Mouse (Mus musculus) cerebellum, postnatal 36 days (tissue): Measurements from ENCODE around the gene Capsl.
A peak's percentile ranks its signal among the peaks of the same experiment; 100 is the strongest.

Experiments used
- DNase-seq, 2 experiments: peaks; one replicate each; pipeline ENCODE4 v3.0.0; 2021 to 2022; ENCODE audit warnings: mixed read lengths in 2 of 2

The Capsl gene

DNA sequence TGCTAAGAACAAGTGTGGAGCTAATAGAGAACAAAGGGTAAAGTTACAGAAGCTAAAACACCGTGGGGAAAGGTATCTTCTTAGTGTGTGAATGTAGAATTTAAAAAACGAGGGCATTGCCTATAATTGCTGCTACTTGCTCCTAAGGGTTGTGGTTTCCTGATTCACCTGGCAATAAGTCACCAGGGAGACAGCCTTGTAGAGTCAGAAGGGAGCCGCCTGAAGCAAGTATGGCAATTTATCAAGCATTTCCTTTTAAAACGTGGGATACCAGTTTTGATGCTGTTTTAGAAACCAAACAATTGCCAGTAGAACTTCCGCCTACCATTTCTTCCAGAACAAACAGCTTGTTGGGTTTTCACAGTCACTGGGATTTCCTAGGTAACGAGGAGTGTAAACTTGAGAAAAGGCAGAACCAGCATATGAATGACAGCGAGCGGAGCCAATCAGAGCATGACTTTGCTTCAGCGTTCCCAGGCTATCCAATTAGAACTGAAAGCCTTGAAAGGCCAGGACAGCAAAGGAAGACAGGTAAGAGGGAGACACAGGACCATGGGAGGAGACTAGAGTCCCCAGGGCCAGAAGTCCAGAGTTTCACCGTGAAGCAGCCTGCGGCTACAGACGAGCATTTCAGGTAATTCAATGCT, at the start of gene Capsl:
Capsl (plus strand) TSS at position 495 of the 647 bp plus-strand sequence.
- DNase-seq, result peak in 1 of 2 experiments; percentile 10

DNA sequence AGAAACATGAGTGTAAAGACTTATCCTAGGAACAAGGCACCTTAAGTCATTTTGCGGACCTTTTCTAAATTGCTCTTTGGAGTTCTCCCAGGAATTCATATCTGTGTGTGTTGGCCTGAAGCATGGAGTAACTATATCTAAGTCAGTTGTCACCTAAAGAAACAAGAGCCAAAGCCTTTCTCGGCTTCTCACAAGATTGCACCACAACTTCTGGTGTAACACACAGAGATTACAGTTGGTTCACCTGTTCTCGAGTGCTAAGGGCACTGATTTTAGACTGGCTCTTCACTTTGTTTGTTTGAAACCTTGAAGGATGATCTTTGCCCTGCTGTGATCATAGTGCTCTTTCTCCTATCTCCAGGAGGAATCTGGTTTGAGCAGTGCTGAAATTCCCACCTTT, 26.4 kb upstream of the Capsl start:
- DNase-seq, result no peak

DNA sequence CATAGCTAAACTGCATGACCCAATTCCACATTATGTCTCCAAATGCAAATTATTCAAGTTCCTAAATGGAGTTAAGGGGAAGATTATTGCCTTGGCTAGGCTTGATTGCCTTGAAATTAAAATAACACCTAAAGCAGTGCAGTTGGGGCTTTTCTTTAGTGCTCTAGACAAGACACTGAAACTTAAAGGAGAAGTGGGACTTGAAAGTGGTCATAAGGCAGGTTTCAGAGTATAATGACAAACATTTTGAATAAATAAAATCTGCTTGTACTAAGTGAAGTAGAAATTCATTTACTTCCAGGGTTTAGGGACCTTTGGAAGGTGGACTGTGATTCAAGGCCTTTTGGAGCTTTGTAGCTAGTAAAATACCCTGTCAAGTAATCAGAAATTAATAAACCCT, 14.7 kb upstream of the Capsl start:
- no peak for DNase-seq

DNA sequence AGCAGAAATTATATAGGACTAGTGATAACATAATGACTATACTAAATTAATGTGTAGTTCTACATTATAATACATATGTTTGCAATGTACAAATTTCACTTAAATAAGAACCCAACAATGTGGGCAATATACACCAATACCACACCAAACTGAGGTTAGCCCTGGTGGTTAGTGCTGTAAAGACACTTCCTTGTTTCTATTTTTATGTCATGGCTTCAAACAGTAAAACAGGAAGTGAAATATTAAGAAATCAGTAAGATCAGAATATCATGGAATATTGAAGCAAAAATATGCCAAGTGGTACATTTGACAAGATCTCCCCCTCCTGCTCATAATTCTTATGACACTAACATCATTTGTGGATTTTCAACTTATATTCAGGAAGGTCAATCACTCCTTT, 8.0 kb upstream of the Capsl start:
- no peak for DNase-seq

DNA sequence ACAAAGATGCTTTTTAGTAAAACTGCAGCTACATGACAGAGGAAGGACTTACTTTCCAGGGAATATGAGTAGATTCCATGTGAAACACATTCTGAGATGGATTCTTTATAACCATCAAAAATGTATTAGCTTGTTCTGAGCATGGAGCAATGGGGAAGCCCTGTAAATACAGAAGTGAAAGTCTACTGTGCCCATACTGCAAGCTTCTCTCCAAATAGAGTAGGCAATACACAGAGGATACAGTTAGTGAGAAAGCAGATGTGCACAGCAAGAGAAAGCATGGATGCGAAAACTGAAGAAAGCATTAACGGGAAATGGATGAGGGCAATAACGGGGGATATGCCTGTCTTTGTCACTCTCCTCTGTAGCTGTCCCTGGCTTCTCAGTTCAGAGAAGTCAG, 6.0 kb upstream of the Capsl start:
- DNase-seq, result no peak

DNA sequence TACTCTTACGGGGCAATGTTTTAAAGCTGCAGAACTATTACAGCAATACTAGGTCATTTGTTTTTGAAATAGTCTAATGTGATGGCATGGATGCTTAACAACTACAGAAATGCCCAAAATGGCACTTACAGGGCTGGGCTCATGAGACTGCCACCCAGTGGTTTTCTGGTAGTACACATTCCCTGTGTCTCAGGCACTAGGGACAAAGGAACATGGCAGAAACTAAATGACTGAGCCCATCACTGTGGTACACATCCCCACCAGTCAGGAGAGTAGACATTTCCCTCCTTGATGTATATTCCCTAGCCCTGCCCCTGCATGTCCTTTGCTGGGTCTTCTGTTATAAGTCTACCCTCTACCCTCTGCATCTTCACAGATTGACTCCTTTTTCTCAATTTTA, 16.2 kb downstream of the Capsl start:
- DNase-seq, result no peak

DNA sequence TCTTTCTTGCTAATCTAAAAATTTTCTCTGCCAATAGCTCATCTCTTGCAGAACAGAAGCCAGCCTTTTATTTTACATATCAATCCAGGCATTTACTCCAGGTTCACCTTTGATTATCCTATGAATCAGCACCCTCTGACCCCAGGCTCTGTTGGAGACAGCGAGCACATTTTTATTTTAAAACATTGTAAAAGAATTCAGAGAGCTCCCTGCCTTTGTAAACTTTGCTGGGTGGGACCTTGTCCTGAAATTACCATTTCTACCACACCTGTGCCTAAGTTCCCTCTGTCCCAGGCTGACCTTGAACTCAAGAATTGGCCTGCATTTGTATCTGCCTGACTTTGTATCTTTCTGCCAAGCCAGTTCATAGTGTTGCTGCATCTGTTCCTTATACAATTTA, 17.0 kb downstream of the Capsl start:
- DNase-seq, result no peak

DNA sequence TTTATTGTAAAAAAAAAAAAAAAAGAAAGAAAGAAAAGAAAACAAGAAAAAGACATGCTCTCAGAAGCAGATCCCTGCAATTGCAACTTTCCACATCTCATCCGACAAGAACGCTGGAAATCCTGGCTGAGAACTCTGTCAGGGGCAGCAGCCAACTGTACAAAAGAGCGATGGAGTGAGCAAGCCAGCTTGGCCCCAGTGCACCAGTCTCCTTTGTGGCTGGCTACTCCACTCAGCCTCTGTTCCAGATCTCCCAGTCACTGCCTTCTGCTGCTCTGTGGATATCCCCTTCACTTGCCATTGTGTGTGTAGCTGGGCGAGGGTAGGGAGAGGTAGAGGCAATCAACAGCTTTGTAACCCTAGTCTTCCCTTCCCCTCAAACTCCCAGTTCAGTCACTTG, 18.4 kb downstream of the Capsl start:
- no peak for DNase-seq

DNA sequence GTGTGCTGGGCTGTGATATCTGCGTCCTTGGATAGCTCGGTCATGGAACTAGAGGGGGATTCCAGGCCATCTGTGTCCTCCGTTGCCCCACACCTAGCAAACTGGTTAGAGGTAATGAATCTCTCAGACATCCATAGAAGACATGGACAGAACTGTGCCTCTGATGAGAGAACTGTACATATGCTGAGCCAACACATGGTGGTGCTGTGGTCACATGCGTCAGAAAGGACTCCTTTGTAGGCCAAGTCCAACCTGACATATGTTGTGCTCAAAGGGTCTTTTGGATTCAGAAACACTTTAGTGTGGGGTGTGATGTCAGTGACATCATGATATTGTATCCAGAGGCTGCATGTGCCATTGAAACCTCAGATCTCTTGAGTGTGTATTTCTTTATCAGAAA, 19.4 kb downstream of the Capsl start:
- peak; percentile 23 to 34 for DNase-seq

DNA sequence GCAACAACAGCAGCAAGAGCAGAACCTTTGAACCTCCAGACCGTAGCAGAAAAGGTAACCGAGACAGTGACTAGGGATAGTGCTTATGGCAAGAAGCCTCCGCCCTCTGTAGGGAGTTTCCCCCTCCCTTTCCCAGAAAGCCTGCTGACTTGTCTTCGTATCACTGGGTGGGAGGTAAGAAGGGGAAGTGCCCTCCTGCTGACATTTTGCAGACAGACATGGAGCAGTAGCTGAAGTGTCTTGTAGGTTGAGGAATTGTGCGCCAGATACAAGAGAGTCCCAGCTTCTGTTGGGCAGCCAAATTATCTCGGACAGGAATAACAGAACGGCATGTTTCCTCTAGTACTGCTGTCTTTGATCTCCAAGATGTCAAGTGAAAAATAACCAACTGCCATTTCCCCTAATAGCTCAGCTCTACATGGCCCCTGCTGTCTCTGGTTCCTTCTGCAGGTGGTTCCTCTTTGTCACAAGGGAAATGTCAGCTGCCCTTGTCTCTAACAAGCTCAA, 27.7 kb downstream of the Capsl start:
- DNase-seq, result no peak

DNA sequence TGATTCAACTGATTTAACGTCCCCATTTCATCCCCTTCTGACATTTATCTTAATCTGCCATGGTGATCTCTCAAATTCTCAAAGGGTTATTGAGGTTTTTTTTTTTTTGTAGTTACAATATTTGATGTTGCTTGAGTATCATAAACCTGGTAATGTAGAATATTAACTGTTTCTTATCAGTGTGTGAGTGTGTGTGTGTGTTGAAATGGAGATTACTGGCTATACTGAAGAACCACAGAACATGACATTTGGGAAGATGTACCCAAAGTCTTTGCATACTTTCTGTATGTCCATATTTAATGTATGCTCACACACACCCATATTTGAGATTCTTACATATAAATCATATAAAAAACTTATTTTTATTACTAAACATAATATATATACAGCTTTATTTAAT, 28.2 kb downstream of the Capsl start:
- no peak for DNase-seq

DNA sequence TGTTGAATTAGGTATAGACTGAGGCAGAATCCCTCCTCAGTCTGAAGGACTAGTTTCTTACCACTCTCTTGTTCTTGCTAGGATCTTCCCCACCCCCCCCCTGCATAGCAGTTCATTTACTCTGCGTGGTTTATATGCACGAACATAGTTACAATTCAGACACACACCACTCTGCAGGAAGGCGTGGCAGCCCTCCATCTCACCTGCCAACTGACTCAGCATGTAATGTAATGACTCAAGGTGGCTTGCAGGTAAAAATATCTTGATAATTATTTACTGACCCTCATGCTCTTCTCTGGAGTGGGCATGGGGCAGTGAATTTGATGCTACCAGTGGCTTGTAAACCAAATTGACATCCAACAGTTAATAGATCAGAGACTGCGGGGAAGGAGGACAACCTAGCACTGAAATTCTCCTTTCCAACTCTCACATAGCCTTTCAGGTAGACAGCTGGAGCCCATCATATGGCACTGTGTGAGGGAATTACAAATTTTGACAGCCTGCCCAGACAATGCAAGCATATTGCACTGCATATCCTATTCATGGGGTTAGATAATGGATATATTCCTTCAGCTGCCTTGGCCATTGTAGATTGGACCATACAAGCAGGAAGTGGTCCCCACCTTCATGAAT, 35.3 kb downstream of the Capsl start:
- DNase-seq, result peak; percentile 47 to 52

DNA sequence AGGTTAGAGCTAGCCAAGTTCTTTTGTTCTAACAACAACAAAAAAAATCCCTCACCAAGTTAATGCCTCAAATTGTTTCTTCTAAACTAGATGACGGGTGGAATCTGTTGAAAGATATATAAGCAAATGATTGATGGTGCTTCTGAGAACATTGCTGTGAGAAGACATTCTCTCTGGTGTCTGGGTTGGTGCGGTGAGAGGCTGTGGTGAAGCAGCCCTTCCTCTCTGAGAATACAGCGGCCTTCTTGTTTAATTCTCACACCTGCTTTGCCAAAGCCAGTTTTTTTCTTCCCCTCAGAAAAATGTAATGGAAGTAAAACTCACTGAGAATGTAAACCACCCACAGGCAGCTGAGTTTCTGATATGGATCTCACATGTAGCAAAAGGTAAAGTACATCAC, 36.3 kb downstream of the Capsl start:
- DNase-seq, result no peak

DNA sequence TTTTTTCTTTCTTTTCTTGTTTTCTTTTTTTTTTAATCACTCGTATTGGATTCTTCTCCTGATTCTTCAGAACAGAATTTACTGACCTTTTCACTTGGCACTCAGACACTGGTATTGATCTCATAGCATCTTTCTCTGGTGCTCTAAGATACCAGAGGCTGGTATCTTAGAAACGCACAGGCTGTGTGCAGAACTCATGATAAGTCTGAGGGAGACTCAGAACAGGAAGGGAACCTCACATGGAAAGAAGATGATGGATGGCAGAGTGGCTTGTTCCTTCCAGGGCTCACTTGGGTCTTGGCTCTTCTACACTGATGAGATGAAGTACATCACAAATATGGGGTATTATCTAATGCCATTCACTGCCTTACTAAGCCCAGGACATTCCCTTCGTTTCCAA, 36.8 kb downstream of the Capsl start:
- DNase-seq, result no peak

DNA sequence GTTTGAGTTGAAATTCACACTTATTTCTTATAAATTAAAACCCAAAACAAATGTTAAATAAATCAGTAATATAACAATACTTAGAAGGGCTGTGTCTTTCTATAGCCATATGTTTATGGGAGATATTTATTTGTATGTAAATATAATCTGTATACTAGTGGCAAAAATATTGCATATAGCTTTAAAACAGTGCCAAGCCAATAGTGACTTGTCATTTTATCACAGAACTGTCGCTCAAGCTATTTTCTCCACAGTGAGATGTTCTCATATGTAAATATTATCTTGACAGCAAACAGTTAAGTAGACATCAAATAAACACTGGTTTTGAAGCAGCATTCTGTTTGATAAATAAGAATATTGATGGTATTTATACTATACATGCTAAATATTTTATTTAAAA, 37.4 kb downstream of the Capsl start:
- DNase-seq, result no peak

DNA sequence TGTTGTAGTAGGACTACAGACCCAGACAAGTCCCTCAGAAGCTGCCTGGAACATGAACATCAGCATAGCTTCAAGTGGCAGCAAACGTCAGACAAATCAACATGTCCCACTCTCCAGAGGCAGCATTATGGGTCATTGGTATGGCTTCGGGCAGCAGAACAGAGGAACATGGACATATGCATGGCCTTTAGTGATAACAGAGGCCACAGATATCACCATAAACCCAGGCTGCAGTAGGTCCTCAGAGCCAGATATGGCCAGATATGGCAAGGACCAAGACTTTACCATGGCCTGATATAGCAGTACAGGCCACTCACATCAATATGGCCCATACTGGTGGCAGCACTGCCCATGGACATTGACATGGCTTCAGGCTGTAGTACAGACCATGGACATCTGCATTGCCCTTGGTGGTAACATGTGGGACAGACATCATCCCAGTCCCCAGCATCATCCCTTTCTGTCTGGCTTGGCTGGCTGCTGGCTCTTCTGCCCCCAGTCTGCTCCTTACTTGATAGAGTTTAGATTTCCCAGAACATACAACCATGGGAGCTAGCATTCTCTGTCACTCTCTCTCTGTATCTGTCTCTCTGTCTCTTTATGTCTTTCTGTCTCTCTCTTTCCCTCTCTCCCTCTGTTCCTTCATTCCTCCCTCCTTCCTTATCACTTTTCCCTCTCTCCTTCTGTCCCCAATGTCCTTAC, 53.7 kb downstream of the Capsl start:
- no peak for DNase-seq

DNA sequence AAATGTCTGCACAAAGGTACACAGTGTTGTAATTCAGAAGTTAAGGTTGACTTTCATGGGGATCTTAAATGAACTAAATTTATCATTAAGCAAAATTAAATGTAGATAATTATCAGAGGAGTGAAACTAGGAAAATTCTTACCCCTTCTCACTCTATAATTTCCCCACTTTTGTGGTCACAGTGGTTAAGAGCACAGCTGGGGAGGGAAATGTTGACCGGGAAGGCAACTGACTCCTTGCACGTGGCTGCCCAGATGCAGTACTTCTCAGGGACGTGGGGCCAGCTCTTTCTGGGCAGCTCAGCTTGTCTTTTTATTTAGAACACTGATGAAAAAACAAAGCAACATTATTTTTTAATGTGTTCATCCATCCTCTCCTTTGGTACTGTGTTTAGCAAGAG, 56.2 kb downstream of the Capsl start:
- no peak for DNase-seq
